Mouse (Mus musculus): ENCODE results near the gene A930009A15Rik.

Gene A930009A15Rik

DNA sequence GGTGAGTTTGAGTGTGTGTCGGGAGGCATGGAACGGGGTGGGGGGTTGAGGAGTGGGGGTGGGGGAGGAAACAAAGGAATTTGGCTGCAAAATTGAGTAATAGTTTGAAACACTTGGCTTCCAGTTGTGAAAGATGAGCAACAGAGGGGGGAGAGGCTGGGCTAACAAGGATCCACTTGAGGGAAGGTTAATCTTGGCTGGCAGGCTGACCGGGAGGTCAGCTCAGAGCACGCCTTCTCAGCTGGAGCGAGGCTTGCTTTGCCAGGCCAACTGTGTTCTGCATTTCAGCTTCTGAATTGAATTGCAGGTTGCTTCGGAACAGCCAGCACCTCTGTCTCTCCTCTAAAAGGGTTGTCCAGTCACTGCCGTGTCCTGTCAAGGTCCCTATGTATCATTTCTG, 9.7 kb downstream of the A930009A15Rik start:
- no peak for DNase-seq (ENCODE audit: low spot score in 2 of 2)

DNA sequence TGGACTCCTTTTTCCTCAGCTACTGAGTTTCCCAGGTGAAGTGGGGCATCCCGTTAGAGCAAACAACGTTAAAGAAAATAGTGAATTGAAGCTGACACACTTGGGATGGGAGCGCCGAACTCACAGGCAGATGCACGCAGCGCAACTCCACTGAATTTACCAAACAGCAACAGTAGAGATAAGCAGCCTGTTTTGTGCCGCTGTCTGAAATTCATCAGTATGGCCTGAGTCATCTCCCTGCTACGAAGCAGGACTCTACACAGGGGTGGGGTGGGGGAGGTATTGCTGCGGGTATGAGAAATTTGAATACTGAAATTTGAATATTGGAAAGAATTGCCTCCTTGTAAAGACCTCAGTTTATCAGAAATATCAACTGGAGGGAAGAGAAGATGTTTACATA, 12.2 kb downstream of the A930009A15Rik start:
- DNase-seq (ENCODE audit: low spot score in 2 of 2) = no peak

DNA sequence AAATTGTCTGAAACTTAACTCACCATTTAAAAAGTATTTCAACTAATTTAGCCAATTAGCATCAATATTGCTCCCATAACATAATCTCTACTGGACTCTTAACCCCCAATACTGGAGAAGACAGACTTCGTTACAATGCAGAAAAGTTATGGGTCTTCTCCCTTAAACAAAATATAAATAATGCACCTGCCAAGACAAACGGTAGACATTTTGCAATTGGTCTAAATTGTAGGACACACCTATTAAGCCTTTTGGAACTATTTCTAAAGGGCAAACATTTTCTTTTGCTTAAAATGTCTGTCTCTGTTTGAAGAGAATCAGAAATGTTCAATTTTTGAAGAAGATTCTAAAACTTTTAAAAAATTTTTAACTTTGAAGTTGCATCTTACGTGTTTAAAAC, 13.3 kb downstream of the A930009A15Rik start:
- no peak for DNase-seq (ENCODE audit: low spot score in 2 of 2)

DNA sequence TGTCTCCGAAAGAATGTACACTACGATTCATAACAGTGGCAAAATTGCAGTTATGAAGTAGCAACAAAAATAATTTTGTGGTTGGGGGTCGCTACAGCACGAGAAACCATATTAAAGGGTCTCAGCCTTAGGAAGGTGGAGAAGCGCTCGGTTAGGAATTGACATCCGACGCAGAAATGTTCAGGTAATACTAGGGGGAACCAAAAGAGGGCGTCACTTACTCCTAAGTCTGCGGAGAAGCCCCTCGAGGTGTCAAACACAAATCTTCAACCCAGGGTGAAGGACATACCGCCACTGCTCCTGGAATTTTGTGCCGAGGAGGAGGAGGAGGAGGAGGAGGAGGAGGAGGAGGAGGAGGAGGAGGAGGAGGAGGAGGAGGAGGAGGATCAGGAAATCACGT, 14.9 kb downstream of the A930009A15Rik start:
- no peak for DNase-seq (ENCODE audit: low spot score in 2 of 2)

DNA sequence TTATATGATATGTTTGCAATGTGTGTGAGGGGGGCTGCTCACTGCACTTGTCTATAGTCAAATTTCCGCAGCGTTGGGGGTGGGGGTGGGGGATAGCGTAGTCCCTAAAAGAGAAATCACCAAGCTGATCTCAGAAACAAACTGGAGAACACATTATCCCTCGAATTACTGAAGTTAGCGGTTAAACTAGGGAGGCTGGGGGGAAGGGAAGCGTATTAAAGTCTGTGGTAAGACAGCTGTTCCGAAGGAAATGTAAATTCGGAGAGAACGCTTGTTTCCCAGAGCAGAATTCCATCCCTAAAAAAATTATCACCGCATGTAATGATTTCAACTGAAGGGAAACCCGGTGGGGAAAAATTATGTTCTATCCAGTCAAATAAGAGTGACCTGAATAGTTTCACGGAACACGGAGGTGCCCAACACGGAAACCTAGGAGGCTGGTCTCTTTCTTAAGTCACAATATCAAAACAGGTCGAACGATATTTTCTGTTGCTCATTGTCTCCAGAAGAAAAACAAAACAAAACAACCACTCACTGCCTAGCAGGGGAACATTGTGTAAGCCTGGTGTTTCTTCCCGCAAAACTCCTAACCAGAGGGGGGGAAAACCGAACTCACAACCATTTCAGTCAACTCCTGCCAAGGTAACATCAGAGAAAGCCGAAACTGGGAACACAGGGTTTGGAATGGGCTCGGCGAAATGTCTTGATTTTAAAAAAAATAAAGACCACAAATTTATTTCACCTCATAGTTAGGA, 15.9 kb downstream of the A930009A15Rik start:
- no peak for DNase-seq (ENCODE audit: low spot score in 2 of 2)

GRCm38 (mm10) chr10:115586246-115587231, 16.8 kb downstream of the A930009A15Rik start:
- no peak for DNase-seq (ENCODE audit: low spot score in 2 of 2)

- DNase-seq (ENCODE audit: low spot score in 2 of 2) = peak; percentile 37 to 44
Measured at GRCm38 (mm10) chr10:115587301-115587969, 17.6 kb downstream of the A930009A15Rik start, which contains the start of gene Lgr5. Lgr5 (minus strand) TSS chr10:115587780.

DNA sequence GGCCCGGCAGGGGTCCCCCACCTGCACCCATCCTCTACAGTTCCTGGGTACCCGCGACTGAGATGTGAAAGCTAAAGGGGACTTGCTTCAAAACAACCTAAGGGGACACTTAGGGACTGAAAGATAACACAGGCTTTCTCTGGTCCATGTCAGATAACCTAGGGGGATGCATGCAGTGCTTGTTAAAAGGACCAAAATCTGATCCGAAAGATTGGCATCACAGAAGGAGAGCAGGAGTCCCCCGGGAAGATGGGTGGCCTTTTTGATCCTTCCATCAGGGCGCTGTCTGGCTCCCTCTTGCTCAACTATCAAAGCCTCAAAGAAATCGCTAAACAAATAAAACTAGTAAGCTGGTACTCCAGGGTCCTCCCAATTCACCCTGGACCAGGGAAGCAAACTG, 18.2 kb downstream of the A930009A15Rik start:
- no peak for DNase-seq (ENCODE audit: low spot score in 2 of 2)

- no peak for DNase-seq (ENCODE audit: low spot score in 2 of 2)
Measured at GRCm38 (mm10) chr10:115593221-115593620, 23.4 kb downstream of the A930009A15Rik start.

DNA sequence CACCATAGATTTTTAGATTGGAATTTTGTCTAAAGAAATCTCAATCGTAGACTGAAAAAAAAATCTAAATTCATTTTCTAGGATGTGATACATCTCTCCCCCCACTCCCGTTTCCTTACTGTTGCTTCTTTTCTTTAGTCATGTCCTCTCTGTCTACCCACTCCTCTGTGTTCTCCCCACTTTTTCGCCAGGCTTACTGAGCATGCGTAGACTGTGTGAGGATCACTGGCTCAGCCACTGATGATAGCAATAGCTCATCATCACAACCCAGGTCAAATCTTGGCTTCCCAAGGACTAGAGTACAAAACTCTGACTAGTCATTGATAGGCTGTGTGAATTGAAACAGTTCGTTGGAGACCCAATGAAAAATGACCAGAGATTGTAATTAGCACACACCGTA, 23.9 kb downstream of the A930009A15Rik start:
- DNase-seq (ENCODE audit: low spot score in 2 of 2) = no peak

- DNase-seq (ENCODE audit: low spot score in 2 of 2) = no peak
Measured at GRCm38 (mm10) chr10:115595748-115596147, 26.0 kb downstream of the A930009A15Rik start.

- DNase-seq (ENCODE audit: low spot score in 2 of 2) = no peak
Measured at GRCm38 (mm10) chr10:115617456-115618287, 47.9 kb downstream of the A930009A15Rik start.

DNA sequence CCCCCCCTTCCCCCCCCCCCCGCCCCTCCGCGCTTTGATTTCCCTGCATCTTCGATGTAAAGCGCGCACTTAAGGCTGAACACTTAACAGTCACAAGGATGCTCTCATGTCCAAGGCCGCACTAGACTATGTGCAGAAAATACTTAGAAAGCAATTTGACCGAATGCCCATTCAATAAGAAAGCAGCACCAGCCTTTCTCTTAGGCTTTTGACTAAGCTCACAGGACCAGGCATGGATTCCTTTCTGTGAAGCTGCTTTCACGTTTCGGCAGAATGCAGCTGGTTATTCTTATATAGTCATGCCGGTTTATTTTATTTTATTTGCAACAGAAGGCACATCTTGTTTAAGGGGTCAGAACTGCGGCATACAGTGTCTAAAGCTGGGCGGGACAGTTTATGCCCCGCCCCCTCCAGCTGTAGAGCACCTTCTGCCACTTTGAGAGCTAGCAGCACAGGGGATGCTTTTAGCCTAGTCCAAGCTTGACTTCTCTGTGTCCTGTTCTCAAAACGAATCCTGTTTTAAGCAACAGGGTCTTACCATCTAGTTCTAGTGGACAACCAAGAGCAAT, 48.6 kb downstream of the A930009A15Rik start:
- DNase-seq (ENCODE audit: low spot score in 2 of 2) = no peak

DNA sequence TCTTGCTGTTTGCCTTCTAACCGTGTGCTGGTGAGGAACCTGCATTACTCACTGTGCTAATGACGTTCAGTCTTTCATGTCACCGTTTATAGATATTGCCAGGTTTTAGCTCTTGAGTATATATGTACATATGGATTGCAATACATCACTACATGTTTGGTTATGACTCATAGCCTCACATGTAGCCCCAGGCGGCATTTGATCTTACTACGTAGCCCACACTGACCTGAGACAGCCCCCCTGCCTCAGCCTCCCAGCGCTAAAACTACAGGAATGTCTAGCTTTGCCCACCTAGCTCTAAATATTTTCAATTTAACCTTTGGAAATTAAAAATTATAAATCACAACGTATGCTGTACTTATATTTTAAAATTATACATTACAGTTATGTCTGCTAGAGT, 53.7 kb downstream of the A930009A15Rik start:
- DNase-seq (ENCODE audit: low spot score in 2 of 2) = no peak

- DNase-seq (ENCODE audit: low spot score in 2 of 2) = no peak
Measured at GRCm38 (mm10) chr10:115623956-115624671, 54.3 kb downstream of the A930009A15Rik start.

GRCm38 (mm10) chr10:115624957-115625356, 55.2 kb downstream of the A930009A15Rik start:
- no peak for DNase-seq (ENCODE audit: low spot score in 2 of 2)

- DNase-seq (ENCODE audit: low spot score in 2 of 2) = no peak
Measured at GRCm38 (mm10) chr10:115626678-115627077, 56.9 kb downstream of the A930009A15Rik start.
